Mouse (Mus musculus): Measurements from ENCODE around the gene Lemd2. TPM values are rescaled to one million over a fixed set of nuclear protein-coding genes. Genes with fewer than 3 reads are reported as not detected.
A peak's percentile ranks its signal among the peaks of the same experiment; 100 is the strongest.

Gene Lemd2
- total RNA-seq, 2 experiments from 2014 or later = 45.3 to 45.7 TPM

DNA sequence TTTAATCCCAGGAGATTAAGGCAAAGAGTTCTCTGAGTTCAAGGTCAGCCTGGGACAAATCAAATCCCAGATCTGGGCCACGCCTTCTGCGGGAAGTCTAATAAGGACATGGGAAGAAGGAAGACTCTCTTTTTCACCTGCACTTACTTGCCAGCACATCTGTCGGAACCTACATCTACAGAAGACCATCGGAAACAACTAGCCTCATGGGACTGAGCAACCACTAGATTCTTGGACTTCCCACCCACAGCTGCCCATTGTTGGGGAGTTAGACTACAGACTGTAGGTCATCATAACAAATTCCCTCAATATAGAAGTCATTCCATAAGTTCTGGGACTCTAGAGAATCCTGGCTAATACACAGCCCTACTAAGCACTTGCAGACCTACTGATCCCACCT, 35.7 kb downstream of the Lemd2 start:
- no peak for DNase-seq (ENCODE audit: extremely low spot score in 1 of 2, low spot score in 2 of 2)
- Histone ChIP-seq H3K4me3 (no peak overlapping the region), H3K27ac (no peak overlapping the region)
- no peak for TF ChIP-seq CTCF (IDR thresholded peaks at IDR 0.05)
- intact Hi-C loops (cut with DNase I) = no loop called here

DNA sequence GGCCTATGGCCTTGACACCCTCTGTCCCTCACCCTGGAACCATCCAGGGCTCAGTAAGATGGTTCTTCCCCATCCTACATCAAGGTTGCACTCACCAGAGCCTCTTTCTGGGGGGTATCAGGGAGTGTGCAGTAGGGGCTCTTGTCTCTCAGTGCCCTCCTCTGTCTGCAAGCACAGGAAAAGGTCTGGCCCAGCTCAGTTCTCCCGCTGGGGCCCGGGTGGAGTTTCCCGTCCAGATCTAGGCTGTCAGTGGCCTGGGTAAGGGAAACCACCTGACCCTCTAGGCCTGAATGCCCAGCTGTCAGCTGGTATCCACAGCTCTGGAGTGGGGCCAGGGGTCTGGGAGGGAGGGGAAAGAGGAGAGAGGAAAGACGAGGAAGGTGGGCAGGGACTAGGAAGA, 36.7 kb downstream of the Lemd2 start, which contains the start of gene Ip6k3:
Gene Ip6k3 (minus strand): TSS at position 251 of the 400 bp plus-strand sequence.
- TF ChIP-seq CTCF (IDR thresholded peaks at IDR 0.05) = no peak
- intact Hi-C loops (cut with DNase I) = no loop called here
- Histone ChIP-seq H3K27ac (no peak within 1 kb of the TSS), H3K4me3 (no peak within 1 kb of the TSS)
- DNase-seq (ENCODE audit: extremely low spot score in 1 of 2, low spot score in 2 of 2) = no peak

DNA sequence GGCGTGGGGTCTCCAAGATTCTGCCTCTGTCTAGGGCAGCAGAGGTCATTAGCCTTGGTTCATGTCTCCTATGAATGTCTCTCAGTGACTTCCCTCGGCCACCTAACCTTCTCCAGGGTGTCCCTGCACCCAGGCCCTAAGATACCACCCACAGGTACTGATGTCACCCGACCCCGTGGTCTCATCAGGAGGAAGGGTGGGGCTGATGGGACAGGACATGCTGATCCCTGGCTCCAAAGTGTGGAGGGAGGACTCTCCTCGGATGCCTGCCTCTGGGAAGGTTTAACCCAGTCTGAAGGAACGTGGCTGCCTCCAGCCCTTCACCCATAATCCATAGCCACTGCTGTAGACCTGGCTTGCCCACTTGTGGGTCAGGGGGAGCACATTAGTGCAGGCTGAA, 37.4 kb downstream of the Lemd2 start:
- no peak overlapping the region for H3K4me3 ChIP-seq
- H3K27ac ChIP-seq = no peak overlapping the region
- intact Hi-C loops (cut with DNase I) = no loop called here
- DNase-seq (ENCODE audit: extremely low spot score in 1 of 2, low spot score in 2 of 2) = no peak
- TF ChIP-seq CTCF (IDR thresholded peaks at IDR 0.05) = no peak

DNA sequence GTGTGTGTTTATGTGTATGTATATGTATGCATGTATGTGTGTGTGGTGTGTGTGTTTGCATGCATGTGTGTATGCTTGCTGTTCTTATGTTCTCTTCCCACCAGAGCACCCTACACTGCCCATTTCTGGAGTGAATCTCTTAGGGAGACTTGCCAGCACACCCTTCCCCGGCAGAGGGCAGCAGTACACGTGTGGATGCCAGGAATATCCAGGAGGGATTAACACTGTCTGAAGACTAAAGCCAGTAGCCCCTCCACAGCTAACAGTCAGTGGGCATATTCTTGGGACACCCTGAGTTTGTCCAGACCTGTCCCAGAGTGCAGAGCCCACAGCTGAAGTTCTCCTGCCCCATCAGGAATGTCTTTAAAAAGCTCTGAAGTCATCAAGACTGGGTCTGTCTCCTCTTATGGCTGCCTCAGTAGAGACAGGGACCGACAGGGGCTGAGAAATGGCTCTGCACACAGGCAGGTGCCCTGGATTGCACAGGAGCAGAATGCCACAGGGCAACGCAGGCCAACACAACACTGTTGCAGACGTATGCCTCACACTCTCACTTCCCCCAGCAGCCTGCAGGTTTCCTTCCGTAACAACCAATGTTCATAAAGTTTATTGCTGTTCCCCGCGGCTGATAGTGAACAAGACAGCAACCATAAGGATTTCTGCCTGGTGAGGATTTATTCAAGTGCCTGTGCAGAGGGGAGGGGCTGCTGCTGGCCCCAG, 39.1 kb downstream of the Lemd2 start:
- intact Hi-C loops (cut with DNase I) = loop anchor here (2.0 kb wide), 1 partner anchor 356 kb away; the partner anchor contains the start of gene Grm4
- peak; percentile 68 for TF ChIP-seq CTCF (IDR thresholded peaks at IDR 0.05)
- no peak overlapping the region for H3K27ac ChIP-seq

DNA sequence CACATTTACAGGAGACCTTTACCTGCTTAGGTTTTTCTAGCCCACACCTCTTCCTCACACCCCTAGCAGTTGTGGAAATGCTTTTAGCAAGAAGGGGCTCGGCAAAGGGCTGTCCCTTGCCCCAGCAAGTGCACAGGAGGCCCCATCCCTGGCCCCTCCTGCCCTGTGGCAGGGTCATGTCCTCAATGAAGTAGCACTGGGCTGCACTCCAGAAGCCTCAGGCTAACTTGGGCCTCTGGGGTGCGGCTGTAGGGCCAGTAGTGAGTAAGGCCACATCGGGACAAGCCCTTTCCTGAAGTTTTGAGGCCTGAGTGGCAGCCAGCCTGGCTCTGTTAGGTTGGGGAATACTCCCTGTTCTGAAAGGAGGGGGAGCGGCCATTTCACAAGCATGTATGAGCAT, 43.4 kb downstream of the Lemd2 start:
- Histone ChIP-seq H3K4me3 (no peak overlapping the region), H3K27ac (no peak overlapping the region)
- intact Hi-C loops (cut with DNase I) = no loop called here
- no peak for DNase-seq (ENCODE audit: extremely low spot score in 1 of 2, low spot score in 2 of 2)
- no peak for TF ChIP-seq CTCF (IDR thresholded peaks at IDR 0.05)

More for the DNA sequence above, 39.1 kb downstream of the Lemd2 start:
- peak; percentile 46 to 54 for DNase-seq (ENCODE audit: extremely low spot score in 1 of 2, low spot score in 2 of 2)
- no peak overlapping the region for H3K4me3 ChIP-seq

DNA sequence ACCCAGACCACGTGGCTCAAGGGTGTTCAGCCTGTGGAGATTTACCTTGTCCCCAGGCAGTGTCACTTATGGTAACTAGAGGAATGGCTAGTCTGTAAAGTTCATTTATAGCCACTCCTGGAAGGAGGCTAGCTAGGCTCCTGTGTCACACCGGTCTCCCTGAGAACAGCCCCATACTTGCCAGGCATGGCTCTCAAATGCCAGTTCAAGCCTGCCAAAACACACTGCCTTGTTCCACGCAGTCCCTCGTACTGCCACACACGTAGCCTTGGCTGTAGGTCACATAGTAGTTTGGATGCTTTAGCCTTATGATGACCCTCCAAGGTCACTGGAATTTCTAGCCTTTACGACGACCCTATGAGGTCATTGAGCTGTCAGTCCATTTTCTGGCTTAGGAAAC, 45.1 kb downstream of the Lemd2 start:
- no peak overlapping the region for H3K27ac ChIP-seq
- no peak for TF ChIP-seq CTCF (IDR thresholded peaks at IDR 0.05)
- intact Hi-C loops (cut with DNase I) = no loop called here
- DNase-seq (ENCODE audit: extremely low spot score in 1 of 2, low spot score in 2 of 2) = no peak
- H3K4me3 ChIP-seq = no peak overlapping the region

GRCm38 (mm10) chr17:27158439-27158838, 45.8 kb downstream of the Lemd2 start:
- intact Hi-C loops (cut with DNase I) = no loop called here
- Histone ChIP-seq H3K4me3 (no peak overlapping the region), H3K27ac (no peak overlapping the region)
- no peak for TF ChIP-seq CTCF (IDR thresholded peaks at IDR 0.05)
- no peak for DNase-seq (ENCODE audit: extremely low spot score in 1 of 2, low spot score in 2 of 2)

GRCm38 (mm10) chr17:27155752-27156151, 48.5 kb downstream of the Lemd2 start:
- H3K4me3 ChIP-seq = no peak overlapping the region
- no peak for TF ChIP-seq CTCF (IDR thresholded peaks at IDR 0.05)
- no peak overlapping the region for H3K27ac ChIP-seq
- intact Hi-C loops (cut with DNase I) = no loop called here
- no peak for DNase-seq (ENCODE audit: extremely low spot score in 1 of 2, low spot score in 2 of 2)

GRCm38 (mm10) chr17:27154881-27155280, 49.4 kb downstream of the Lemd2 start:
- no peak for DNase-seq (ENCODE audit: extremely low spot score in 1 of 2, low spot score in 2 of 2)
- H3K4me3 ChIP-seq = no peak overlapping the region
- intact Hi-C loops (cut with DNase I) = no loop called here
- peak overlapping the region; percentile 20 for H3K27ac ChIP-seq
- TF ChIP-seq CTCF (IDR thresholded peaks at IDR 0.05) = no peak

DNA sequence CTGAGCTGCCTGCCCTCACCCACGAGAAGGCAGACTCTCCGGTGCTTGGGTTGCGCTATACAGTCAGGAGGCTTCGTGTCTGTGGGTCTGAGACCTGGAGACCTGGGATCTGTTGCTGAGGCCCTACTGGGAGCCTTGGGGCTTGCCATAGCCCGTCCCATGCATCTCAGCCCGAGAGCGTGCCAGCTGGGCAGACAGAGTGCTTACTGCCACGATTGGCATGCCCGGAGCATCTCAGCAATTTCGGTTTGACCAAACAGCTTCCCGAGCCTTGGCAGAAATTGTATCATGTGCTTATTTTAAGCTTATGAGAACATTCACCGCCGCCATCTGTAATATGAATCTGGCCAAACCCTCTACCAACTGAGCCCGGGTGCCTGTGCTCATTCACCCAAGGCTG, 50.0 kb downstream of the Lemd2 start:
- peak overlapping the region; percentile 20 for H3K27ac ChIP-seq
- no peak for DNase-seq (ENCODE audit: extremely low spot score in 1 of 2, low spot score in 2 of 2)
- intact Hi-C loops (cut with DNase I) = no loop called here
- no peak for TF ChIP-seq CTCF (IDR thresholded peaks at IDR 0.05)
- no peak overlapping the region for H3K4me3 ChIP-seq

DNA sequence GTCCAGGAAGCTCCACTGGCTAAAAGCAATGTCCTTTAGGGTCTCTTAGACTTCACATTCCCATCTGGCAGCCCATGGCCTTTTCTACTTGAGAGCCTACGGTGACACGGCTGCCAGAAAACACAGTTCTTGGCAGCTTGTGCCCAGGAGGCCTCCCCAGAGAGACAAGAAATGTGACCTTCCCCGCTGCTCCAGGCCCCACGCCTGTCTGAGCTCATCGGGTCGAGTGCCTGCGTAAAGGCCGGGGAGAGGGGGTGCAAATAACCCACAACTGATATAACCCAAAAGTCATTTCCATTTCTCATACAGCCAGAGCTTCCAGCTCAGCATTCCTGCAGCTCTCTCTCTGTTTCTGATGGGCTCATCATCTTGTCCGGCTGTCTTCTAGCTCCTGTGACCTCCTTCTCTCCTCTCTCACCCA, 50.5 kb downstream of the Lemd2 start:
- no peak for DNase-seq (ENCODE audit: extremely low spot score in 1 of 2, low spot score in 2 of 2)
- TF ChIP-seq CTCF (IDR thresholded peaks at IDR 0.05) = no peak
- intact Hi-C loops (cut with DNase I) = no loop called here
- H3K27ac ChIP-seq = peak overlapping the region; percentile 20
- H3K4me3 ChIP-seq = no peak overlapping the region

- Histone ChIP-seq H3K27ac (peak overlapping the region; percentile 20; the same call in 1 of the 2 replicates), H3K4me3 (no peak overlapping the region)
- TF ChIP-seq CTCF (IDR thresholded peaks at IDR 0.05) = no peak
- intact Hi-C loops (cut with DNase I) = no loop called here
- DNase-seq (ENCODE audit: extremely low spot score in 1 of 2, low spot score in 2 of 2) = no peak
Measured at GRCm38 (mm10) chr17:27152976-27153723, 51.1 kb downstream of the Lemd2 start.
